Mouse (Mus musculus) spleen, postnatal 36 days (tissue): ENCODE results near the gene Ankrd33b.

Source experiments
- DNase-seq, 2 experiments: peaks; one replicate each; pipeline ENCODE4 v3.0.0; 2022; ENCODE audit warnings: low spot score in 2 of 2, mixed read lengths in 1 of 2

Gene Ankrd33b

DNA sequence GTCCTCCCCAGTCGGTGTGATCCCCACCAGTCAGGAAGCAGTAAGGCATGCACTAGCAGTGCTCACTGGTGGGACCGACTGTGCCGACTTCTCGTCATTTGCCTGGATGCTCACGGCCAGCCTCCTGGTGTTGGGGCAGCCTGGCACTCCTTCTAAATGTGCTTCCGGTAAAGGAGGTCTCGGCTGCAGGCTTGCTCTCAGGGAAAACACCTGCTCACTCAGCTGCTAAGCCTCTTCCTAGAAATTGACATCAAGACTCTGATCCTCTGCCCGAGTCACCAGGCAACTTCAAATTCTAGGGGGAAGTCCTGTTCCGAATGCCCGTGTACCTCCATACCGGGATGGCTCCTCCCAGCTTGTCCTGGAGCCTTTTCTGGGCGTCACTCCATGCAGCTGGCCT is 101.7 kb downstream of the Ankrd33b start:
- no peak for DNase-seq

GRCm38 (mm10) chr15:31265404-31265803 is 102.1 kb downstream of the Ankrd33b start:
- DNase-seq = no peak

GRCm38 (mm10) chr15:31264827-31265226 is 102.7 kb downstream of the Ankrd33b start:
- peak; percentile 39 to 46 for DNase-seq

DNA sequence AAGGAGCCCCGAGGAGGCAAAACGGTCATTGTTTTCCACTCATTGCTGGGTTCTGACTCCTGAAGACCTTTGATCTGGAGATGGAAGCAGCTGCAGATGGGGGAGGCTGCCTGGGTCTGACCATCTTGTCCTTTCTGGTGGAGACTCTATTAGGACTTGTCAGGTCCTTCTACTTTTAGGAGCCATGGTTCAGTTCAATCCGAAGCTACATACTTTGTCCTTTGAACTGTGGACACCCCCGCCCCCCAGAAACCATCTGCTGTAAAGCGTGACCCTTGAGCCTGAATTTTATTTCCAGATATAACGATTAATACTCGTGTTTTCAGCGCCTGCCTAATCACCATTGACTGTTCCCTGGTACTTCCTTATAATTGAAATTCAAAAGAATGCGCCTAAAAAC is 105.2 kb downstream of the Ankrd33b start:
- no peak for DNase-seq

GRCm38 (mm10) chr15:31261094-31261493 is 106.4 kb downstream of the Ankrd33b start:
- no peak for DNase-seq

DNA sequence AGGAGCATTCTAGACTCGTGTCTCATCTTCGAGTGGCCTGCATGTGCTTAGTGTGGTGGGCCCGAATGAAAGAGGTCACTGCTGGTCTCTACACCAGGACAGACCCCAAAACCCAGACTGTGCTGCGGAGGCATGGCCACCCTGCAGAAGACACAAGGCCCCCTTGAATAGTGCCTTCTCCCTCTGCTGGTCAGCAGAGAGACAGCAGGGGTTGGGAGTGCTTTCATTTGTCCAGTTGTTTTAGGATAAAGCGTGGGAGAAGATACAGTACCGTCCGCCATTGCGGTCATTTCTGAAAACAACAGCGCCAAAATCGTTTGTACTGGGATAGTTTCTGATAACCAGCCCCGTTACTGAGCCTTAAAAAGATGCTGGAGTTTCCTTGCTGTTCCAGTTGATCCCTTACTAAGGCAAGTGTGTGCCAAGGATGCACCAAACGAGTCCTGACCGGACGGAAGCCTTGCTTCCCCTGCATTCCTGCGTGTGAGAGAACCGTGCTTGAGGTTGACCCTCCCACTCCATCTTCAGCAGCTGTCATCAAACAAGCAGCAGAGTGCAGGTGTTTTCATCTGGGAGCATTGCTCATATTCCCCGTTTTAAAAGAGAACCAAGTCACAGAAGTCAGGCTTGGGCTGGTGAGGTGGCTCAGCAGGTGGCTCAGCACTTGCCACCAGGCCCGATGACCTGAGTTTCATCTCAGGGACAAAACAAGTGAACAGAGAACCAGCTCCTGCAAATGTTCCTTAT is 108.7 kb downstream of the Ankrd33b start:
- no peak for DNase-seq

- no peak for DNase-seq
These were observed 109.4 kb downstream of the Ankrd33b start for GRCm38 (mm10) chr15:31258029-31258692.

DNA sequence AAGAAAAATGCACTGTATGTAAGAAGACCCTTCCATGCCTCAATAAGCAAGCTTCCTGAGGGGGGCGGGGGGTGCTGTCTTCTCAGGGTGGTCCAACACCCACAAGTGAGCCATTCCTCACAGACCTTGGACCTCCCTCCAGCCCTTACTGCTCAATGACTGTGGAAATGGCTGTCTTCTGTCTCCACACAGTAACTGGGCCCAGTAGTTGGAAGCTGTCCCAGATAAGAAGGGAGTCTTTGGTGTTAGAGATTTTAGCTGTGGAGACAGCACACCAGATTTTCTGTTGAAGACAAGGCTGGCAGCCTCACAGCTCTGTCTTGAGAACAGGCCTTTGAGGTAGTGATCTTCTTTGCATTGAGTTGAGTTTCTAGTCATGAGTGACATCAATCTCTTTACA is 110.2 kb downstream of the Ankrd33b start:
- DNase-seq = no peak

GRCm38 (mm10) chr15:31255762-31256161 is 111.8 kb downstream of the Ankrd33b start:
- DNase-seq = no peak

GRCm38 (mm10) chr15:31254939-31255535 is 112.5 kb downstream of the Ankrd33b start:
- DNase-seq = no peak

GRCm38 (mm10) chr15:31253963-31254362 is 113.6 kb downstream of the Ankrd33b start:
- no peak for DNase-seq

GRCm38 (mm10) chr15:31253380-31253779 is 114.1 kb downstream of the Ankrd33b start:
- DNase-seq = no peak

DNA sequence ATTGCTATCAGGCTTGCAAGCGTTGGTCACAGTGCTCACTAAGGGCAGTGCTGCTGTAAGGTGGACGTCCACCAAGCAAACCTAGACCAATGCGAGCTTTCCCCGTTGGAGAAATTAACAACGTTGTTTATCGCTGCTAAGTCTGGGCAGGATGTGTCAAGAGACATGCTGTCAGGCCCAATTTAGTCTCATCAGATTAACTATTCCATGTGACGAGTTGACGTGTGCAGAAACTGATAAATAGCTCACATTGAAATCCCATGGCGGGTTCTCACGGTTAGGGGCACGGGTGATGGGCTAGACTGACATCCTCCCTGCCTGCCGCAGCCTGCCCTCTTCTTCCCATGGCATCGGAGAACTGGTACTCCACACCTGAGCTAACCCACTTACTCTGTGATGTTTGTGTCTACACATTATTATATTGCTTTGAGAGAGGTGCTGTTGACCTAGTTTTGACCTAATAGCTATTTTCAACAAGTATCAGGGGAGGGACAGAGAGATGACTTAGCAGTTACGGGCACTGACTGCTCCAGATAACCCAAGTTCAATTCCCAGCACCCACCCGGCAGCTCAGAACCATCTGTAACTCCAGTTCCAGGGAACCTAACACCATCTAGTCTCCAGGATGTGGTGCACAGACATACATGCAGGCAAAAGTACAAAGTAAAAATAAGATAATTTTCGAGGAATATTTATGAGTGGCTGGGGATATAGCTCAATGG is 114.8 kb downstream of the Ankrd33b start:
- no peak for DNase-seq

DNA sequence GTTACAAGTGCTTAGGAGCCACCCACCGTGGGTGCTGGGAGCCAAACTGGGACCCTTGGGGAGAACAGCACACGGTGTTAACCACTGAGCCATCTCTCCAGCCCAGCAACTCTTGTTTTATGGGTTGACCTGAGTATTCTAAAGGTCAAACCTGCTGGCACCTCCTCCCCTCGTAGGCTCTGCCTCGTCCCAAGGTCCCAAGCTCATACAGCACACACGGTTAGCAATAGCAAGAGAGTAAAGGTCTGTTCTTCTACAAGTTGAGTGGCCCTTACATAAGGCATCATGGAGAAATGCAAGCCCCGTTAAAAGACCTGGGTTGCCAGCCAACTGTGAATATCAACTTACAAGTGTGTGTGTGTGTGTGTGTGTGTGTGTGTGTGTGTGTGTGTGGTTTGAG is 116.3 kb downstream of the Ankrd33b start:
- no peak for DNase-seq

GRCm38 (mm10) chr15:31250676-31251075 is 116.8 kb downstream of the Ankrd33b start:
- DNase-seq = no peak

GRCm38 (mm10) chr15:31250027-31250426 is 117.5 kb downstream of the Ankrd33b start:
- DNase-seq = no peak

- no peak for DNase-seq
These were observed 118.6 kb downstream of the Ankrd33b start for GRCm38 (mm10) chr15:31248882-31249281.

- DNase-seq = no peak
These were observed 120.5 kb downstream of the Ankrd33b start for GRCm38 (mm10) chr15:31247035-31247434.

DNA sequence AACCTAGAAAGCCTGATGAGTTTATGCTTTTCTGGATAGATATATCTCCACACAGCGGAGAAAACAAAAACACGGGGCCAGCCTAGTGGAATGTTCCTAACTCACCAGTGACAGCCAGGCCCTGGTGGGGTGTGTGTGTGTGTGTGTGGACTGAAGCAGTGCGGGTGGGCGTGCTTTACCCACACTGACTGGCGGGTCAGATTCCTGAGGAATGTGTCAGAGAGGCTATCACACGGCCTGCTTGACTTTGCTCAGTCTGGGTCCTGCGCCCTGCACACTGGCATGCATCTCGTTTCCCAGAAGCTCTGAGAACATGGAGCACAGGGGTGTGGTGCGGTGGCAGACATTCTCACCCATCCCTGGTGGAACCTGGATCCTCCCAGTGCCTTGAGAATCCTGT is 121.6 kb downstream of the Ankrd33b start:
- no peak for DNase-seq

- DNase-seq = no peak
These were observed 122.7 kb downstream of the Ankrd33b start for GRCm38 (mm10) chr15:31244696-31245445.

DNA sequence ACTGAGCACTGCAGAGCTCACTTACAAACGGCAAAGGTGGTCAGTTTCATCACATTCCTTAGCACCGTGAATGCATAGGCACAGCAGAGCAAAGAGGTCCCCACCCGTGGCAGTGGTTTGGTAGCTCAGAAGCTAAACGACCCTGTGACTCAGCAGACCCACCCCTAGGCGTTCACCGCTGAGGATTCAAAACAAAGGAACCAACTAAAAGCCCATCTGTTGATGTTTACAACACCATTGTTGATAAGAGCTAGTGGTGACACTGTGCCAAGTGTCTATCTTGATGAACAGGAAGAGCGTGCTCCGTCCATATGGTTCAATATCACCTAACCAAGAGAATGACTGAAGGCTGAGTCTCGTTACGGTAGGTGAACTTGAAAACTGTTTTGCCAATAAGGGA is 124.3 kb downstream of the Ankrd33b start:
- DNase-seq = no peak
